Mouse (Mus musculus): ENCODE measurements around the gene Lgals7.

Lgals7 gene

GRCm38 (mm10) chr7:28863540-28863939 lies at the start of gene Lgals7:
TSS of gene Lgals7 (plus strand) at chr7:28863853.
- DNase-seq (ENCODE audit: low spot score), result no peak

DNA sequence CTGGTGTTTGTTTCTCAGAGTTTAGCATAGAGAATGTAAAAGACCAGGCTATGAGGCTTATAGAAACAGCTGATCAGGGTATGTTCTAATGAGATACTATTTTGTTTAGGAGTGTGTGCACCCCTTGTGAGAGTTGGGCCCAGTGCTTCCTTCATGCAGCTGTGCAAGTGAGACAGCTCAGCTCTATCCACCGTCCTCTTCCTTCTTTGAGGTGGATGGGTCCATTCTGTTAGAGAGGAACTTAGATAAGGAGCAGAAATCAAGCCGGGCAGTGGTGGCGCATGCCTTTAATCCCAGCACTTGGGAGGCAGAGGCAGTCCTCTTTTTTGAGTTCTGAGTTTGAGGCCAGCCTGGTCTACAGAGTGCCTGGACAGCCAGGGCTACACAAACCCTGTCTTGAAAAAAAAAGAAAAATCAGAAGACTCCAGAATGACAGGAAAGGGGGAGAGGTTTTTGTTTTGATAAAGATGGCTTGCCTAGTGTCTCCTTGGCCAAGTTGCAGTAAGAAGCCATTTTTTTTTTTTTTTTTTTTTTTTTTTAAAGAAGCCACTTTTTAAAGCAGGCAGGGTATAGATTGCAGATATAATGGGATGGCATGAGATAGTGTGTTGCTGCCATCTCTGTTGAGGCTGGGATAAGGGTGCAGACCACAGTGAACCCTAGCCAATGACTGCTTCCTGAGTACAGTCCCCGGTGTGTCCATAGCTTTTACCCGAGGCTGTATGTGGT lies 49.2 kb upstream of the Lgals7 start:
- no peak for DNase-seq (ENCODE audit: low spot score)

DNA sequence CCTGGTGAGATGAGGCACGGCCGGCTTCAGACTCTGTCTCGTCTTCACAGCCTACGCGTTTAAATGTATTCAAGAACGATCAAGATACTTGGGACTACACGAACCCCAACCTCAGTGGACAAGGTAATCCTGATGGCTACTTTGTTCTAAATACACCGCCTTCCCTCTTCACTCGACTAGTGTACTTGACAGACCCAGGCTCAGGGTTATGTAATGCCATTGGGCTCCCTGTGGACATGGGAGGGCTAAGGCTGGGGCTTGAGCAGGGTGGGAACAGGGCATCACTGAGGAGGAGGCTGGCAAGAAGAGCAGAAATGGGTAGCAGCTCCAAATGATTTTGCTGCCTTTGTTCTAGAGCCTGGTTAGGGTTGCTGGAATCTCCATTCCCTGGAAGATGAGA lies 48.4 kb upstream of the Lgals7 start:
- no peak for DNase-seq (ENCODE audit: low spot score)

DNA sequence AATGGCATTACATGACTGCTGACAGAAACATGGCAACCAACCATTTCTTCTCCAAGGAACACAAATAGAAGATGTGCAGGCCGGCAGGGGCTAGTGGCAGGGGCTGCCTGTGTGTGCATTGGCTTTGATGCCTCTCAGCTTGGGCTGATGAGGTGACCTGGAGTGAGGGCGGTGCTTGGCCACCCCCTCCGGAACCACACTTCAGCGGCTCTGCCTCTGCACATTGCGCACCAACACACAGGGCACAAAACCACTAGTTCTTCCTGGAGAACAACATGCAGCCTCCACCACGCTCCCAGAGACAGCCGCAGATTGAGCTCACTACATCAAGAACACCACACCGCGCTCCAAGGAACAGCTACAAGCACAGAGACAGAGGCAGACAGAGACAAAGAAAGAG lies 47.5 kb upstream of the Lgals7 start:
- DNase-seq (ENCODE audit: low spot score), result peak; percentile 22

- no peak for DNase-seq (ENCODE audit: low spot score)
These were observed 46.7 kb upstream of the Lgals7 start for GRCm38 (mm10) chr7:28816920-28817319.

DNA sequence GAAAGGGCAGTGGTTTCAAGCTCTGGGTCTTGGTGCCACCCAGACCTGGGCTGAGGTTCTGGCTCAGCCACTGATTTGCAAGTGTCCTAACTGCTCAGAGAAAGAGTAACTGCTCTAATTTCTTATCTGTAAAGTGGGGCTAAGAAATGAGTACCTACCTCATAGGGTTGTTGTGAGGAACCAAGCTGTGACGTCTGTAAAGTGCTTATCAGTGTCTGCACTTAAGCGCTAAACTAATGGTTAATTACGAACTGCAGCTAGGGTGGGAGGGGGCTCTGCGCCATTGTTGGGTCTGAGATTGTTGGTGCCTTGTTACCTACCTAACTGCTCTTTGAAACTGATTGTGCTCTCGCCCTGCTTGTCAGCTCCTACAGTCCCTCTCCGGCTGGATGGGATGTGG lies 46.1 kb upstream of the Lgals7 start:
- no peak for DNase-seq (ENCODE audit: low spot score)

GRCm38 (mm10) chr7:28817957-28818356 lies 45.7 kb upstream of the Lgals7 start:
- peak; percentile 32 for DNase-seq (ENCODE audit: low spot score)

GRCm38 (mm10) chr7:28818436-28818835 lies 45.2 kb upstream of the Lgals7 start:
- DNase-seq (ENCODE audit: low spot score), result no peak

GRCm38 (mm10) chr7:28818861-28819452 lies 44.7 kb upstream of the Lgals7 start:
- DNase-seq (ENCODE audit: low spot score), result no peak

DNA sequence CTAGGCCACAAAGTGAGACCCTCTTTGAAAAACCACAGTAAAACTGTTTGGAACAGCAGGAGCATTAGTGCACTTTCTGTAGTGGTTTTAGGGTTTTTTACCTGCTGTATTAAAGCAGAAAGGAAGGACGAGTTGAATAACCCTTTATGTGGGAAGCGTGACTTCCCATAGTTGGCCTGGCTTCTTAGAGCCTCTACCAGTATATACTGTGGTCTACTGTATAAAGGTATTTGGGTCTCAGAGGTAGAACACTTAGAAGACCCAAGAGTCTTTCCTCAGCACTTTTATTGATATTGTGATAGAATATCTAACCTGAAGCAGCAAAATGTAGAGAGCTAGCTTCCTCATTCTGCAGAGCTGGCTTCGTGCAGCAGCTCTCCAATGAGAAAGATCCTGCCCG lies 44.1 kb upstream of the Lgals7 start:
- no peak for DNase-seq (ENCODE audit: low spot score)

- peak; percentile 91 for DNase-seq (ENCODE audit: low spot score)
These were observed 43.0 kb upstream of the Lgals7 start for GRCm38 (mm10) chr7:28820358-28821260.

DNA sequence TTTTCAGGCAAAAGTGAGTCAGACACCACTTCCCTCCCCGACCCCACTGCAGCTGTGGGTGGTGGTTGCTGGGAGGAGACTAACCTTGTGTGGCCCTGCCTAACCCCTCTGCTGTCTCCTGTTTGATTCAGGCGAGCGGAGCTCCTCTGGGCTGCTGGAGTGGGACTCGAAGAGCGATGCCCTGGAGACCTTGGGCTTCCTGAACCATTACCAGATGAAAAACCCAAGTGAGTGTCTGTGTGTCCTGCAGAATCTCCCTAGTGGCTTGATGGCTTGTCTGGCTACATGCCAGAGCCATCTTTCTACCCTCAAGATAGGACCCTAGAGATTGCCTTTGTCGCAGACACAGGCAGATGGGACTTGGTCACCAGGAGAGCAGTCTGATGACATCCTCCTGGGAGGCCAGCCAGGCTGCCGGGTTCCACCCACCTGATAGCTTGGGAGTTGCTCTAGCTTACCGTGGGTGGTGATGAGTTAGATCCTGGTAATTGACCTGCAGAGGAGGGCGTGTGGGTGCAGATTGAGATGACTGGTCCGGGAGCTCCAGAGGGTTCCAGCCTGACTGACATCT lies 42.3 kb upstream of the Lgals7 start:
- peak; percentile 88 for DNase-seq (ENCODE audit: low spot score)

DNA sequence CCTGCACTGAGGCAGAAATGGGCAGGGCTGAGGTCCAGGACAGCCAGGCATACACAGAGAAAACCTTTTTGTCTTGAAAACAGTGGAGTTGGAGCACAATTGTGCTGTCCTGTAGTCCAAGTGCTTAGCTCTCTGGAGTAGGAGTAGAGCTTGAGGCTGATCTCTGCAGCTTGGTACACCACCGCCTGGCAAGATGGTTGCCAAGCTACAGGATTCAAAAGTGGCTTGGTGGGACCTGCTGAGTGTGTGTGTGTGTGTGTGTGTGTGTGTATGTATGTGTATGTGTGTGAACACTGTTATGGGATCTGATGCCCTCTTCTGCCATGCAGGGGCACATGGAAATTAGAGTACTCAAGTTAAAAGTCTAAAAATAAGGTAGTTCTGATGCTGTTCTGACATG lies 41.1 kb upstream of the Lgals7 start:
- no peak for DNase-seq (ENCODE audit: low spot score)

- no peak for DNase-seq (ENCODE audit: low spot score)
These were observed 40.4 kb upstream of the Lgals7 start for GRCm38 (mm10) chr7:28822993-28823903.

DNA sequence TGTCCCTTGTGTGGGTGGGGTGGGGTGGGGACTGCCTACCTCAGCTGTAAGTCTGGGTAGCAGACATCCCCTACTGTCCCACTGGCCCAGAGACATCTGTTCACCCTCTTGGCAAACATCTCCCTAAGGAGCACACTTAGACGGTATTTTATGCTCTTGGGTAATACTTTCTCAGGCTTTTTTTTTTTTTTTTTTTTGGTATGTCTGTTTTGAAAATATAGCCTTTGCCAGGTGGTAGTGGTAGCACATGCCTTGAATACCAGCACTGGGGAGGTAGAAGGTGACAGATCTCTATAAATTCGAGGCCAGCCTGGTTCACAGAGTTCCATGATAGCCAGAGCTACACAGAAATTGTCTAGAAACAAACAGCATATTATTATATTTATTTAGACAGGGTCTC lies 39.7 kb upstream of the Lgals7 start:
- DNase-seq (ENCODE audit: low spot score), result no peak

GRCm38 (mm10) chr7:28824941-28825685 lies 38.5 kb upstream of the Lgals7 start, which contains the start of gene Ech1:
TSS of gene Ech1 (plus strand) at chr7:28825217.
- DNase-seq (ENCODE audit: low spot score), result peak; percentile 92

GRCm38 (mm10) chr7:28825686-28826401 lies 37.8 kb upstream of the Lgals7 start:
- DNase-seq (ENCODE audit: low spot score), result peak; percentile 41

- no peak for DNase-seq (ENCODE audit: low spot score)
These were observed 37.3 kb upstream of the Lgals7 start for GRCm38 (mm10) chr7:28826402-28826772.

- DNase-seq (ENCODE audit: low spot score), result peak; percentile 91
These were observed 36.3 kb upstream of the Lgals7 start for GRCm38 (mm10) chr7:28827338-28827737.

GRCm38 (mm10) chr7:28829821-28830220 lies 33.8 kb upstream of the Lgals7 start:
- DNase-seq (ENCODE audit: low spot score), result no peak
